Mouse (Mus musculus): Measurements from ENCODE around the gene Suco.

The Suco gene

DNA sequence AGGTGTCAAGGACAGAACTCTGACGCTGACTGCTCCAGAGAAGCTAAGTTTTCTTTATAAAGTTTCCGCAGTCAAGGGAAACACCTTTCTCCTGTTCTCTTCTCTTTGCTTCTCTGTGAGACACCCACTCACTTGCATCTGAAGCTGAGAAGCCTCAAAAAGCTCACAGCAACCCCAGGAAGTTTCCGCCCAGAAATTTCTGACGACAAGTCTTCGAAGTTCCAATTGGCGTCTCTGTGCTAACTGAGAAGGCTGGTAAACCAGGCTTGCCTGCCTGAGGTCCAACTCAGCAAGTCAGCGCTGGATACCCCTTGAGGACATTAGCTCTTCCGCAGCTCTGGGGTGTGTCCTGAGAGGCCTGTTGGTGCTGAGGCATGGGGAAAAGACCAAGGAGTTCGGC lies 88.1 kb downstream of the Suco start, which contains the start of gene Fasl:
Gene Fasl (minus strand): TSS at position 157 of the 400 bp plus-strand sequence.
- DNase-seq (ENCODE audit: low spot score) = no peak

DNA sequence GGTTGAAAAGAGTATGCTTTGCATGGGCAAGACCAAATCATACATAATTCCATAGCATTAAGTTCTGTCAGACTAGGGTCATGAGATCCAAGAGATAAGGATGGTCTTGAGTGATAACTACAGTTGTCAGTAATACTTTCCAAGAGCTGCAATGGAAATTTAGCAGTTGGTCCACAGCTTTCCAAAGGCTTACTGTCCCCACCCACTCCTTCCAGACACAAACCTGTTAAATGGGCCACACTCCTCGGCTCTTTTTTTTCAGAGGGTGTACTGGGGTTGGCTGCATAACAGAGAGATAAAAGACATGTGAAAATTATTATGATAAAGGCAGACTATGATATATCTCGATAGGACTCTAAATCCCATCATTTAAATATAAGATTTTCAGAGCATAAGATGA lies 93.8 kb downstream of the Suco start:
- DNase-seq (ENCODE audit: low spot score) = no peak

DNA sequence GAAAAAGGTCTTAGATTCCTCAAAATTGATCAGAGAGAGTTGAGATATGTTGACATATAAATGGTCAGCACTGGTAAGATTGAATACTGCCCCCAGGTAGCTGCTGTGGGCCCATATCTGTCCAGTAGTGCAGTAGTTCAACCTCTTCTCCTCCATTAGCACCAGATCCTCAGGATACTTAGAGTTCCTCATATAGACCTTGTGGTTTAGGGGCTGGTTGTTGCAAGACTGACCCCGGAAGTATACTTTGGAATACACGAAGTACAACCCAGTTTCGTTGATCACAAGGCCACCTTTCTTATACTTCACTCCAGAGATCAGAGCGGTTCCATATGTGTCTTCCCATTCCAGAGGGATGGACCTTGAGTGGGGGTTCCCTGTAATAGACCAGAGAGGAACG lies 94.9 kb downstream of the Suco start:
- DNase-seq (ENCODE audit: low spot score) = no peak

DNA sequence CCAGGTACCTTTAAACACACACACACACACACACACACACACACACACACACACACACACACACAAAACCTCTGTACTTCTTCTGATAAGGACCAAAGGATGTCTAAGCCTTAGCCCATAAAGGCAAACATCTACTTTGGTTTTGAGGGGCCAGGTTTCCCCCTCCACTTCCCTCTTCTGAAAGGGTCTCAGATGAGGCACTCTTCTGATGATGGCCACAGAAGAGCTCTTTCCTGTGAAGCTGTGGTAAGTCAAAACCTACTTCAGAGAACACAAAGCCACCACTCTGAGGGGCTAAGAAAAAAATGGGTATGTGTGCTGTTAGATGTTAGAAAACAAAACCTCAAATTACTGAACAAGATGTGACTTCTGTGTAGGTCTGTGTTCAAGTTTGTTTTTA lies 97.4 kb downstream of the Suco start:
- no peak for DNase-seq (ENCODE audit: low spot score)

DNA sequence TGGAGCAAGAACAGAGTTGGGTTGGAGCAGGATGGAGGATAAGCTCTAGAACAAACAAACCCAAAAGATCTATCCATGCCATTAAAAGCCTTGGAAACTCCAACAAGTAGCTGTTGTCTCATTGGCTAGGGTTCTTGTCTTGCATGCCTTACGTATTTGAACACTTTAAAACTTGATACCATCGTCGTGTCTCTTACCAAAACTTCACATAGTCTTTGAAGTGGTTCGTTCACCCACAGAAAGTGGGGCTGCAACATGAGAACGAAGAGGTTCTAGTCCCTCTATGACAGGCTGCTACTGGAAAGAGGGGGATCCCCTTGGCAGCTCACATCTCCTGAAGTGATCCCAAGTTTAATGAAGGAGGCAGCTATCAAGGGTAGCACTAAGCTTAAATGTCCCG lies 101.3 kb downstream of the Suco start:
- DNase-seq (ENCODE audit: low spot score) = no peak

DNA sequence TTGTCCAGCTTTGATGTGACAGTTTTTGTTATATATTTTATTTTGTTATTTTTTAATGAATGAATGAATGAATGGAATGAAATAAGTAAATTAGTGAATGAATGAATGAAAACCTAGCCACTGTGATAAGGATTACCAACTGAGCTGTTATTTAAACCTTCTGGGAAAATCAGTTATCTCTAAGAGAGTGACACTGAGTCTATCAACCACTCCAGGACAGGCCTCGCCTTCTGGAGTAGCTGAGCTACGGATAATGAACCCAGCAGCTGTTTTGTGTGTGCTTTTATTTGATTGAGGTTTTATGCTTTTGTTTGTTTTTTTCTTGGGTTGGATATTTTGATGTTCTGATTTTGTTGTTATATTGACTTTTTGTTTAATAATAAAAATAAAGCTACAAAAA lies 105.2 kb downstream of the Suco start:
- no peak for DNase-seq (ENCODE audit: low spot score)

DNA sequence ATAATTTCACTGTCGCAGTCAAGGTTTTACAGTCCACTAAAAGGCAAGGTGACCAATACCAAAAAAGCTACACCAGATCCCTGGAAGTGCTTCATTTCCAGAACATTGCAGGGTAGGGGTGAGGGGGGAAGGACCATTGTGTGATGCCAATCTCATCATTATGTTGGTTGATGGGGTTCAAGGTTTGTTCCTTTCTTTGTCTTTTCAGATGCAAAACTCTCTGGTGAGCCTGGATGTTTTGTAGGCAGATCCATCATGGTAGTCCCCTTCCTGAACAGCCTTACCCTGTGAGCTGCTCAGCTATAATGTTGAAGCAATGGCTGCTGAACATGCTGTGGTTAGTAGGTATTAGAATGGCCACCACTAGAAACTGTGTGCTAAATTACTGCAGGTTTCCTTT lies 107.2 kb downstream of the Suco start:
- no peak for DNase-seq (ENCODE audit: low spot score)

DNA sequence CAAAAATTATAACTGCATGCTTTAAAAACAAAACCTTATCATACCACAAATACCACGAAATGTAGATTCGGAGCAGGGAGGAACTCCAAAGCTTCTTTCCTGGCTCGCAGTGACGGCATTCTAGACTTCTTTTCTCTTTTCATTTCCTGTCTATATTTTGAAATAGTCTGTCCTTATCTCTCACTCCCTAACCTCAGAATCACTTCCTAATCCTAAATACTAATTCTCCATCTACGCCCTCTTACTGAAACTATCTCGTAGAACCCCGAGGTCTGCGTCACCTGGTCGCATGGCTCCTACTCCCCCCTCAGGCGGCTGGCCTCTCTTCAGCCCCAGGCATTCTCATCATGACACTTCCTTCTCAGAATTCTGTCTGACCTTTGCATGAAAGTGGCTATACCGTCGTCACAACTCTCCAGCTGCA lies 109.4 kb downstream of the Suco start:
- DNase-seq (ENCODE audit: low spot score) = no peak

DNA sequence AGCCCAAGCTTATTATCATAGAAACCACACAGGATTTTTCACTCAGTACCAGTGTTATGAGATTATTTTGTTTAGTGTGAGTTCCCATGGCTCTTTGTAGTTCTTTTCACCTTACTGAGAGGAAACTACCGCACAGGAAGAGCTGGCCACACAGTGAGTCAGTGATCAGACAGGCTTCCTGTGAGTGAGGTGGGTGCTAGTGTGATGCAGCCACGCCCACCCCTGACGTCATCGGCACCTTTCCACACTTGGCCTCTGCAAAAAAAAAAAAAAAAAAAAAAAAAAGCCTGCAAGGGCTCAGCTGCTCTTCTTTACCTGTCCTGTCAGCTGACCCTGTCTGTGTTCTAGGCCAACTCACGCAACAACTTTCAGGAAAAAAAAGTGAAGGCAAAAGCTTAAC lies 109.8 kb downstream of the Suco start:
- DNase-seq (ENCODE audit: low spot score) = no peak
